Mouse (Mus musculus) kidney, adult 2 months (tissue): ENCODE results near the gene Vax1. TPM values are rescaled to one million over a fixed set of nuclear protein-coding genes. Genes with fewer than 3 reads are reported as not detected.

Experiments
- DNase-seq: peaks from one replicate; pipeline ENCODE4 v3.0.0; 2021
- H3K27ac ChIP-seq: fragments of 200-500 bp; 2 replicates; pipeline ENCODE4 v1.5.1; 2012; ENCODE audit warnings: low read depth, low read length, control low read depth, inconsistent platforms; ENCODE audit not compliant: insufficient read depth
- H3K27me3 ChIP-seq: fragments of 200-500 bp; replicated peaks from 2 replicates; pipeline ENCODE4 v1.6.1; 2012; ENCODE audit warnings: mild to moderate bottlenecking, moderate library complexity, low read length, inconsistent platforms; ENCODE audit not compliant: control insufficient read depth, insufficient read depth
- H3K36me3 ChIP-seq: fragments of 200-500 bp; 2 replicates; pipeline ENCODE4 v1.6.1; 2012; ENCODE audit warnings: mild to moderate bottlenecking, moderate library complexity, low read length, inconsistent platforms; ENCODE audit not compliant: control insufficient read depth, insufficient read depth
- H3K4me1 ChIP-seq: fragments of 200-500 bp; 2 replicates; pipeline ENCODE4 v1.6.1; 2011; ENCODE audit warnings: low read length; ENCODE audit not compliant: control insufficient read depth, insufficient read depth
- H3K4me3 ChIP-seq: fragments of 200-500 bp; 2 replicates; pipeline ENCODE4 v1.5.1; 2011; ENCODE audit warnings: mild to moderate bottlenecking, low read depth, low read length, control low read depth; ENCODE audit not compliant: insufficient read depth
- CTCF ChIP-seq: fragments of 200-500 bp; conservative IDR thresholded peaks from 2 replicates; pipeline ENCODE4 v1.5.1; 2011; ENCODE audit warnings: low read depth, mild to moderate bottlenecking, control low read depth, low read length, moderate library complexity, mixed read lengths; ENCODE audit not compliant: insufficient read depth, insufficient read length
- POLR2A ChIP-seq: fragments of 200-500 bp; IDR thresholded peaks from one replicate; pipeline ENCODE4 v1.6.1; 2011; ENCODE audit warnings: low read depth, low read length, control low read depth
- WGBS: fragments of 180-500 bp; shearing (Covaris S2); methylation state at CpG from one replicate; pipeline ENCODE4 v1.1.7; 2018; 5-methylcytosine and 5-hydroxymethylcytosine counted together
- polyA plus RNA-seq: library from polyadenylated mRNA; depleted of rRNA; stranded (reverse); fragments of >200 nt; gene quantifications from 2 replicates; pipeline ENCODE4 v1.2.3, GENCODE M21; 2012

Gene Vax1
- polyA plus RNA-seq, 1 experiment: not detected

DNA sequence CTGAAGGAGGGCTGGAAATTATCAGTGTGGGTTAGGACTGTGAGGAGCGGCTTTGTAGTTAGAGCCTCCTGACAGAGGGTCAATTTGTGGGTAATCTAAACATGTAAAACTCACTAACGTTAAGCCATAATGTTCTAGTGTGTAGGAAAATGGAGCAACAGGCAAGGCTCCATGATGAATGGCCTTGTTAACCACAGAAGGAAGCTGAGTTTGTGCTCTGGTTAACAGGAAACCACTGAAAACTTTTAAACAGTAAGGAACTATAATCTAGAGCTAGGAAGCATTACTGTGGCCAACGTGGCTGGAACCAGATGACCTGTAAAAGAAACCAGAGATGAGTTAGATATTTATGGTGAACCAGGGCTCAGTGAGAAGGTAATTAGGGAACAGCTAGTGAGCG, 13.2 kb downstream of the Vax1 start:
- WGBS: 60% methylated on average over 4 of the region's 4 CpGs
- DNase-seq: no peak
- Histone ChIP-seq H3K27ac (no peak overlapping the region), H3K36me3 (no peaks in the 10 kb centered on the region), H3K4me1 (no peaks in the 10 kb centered on the region), H3K4me3 (no peak overlapping the region), H3K27me3 (peaks cover 1% of the 10 kb centered on the region)
- TF ChIP-seq POLR2A: no peak
- no peak for TF ChIP-seq CTCF

- Histone ChIP-seq H3K36me3 (no peaks in the 10 kb centered on the region), H3K27ac (no peak overlapping the region), H3K4me3 (no peak overlapping the region), H3K27me3 (peaks cover 1% of the 10 kb centered on the region), H3K4me1 (no peaks in the 10 kb centered on the region)
- 86% methylated on average over 2 of the region's 2 CpGs for WGBS
- TF ChIP-seq POLR2A (no peak), CTCF (no peak)
- DNase-seq: no peak
Observed at GRCm38 (mm10) chr19:59154171-59154570, 15.7 kb downstream of the Vax1 start.

DNA sequence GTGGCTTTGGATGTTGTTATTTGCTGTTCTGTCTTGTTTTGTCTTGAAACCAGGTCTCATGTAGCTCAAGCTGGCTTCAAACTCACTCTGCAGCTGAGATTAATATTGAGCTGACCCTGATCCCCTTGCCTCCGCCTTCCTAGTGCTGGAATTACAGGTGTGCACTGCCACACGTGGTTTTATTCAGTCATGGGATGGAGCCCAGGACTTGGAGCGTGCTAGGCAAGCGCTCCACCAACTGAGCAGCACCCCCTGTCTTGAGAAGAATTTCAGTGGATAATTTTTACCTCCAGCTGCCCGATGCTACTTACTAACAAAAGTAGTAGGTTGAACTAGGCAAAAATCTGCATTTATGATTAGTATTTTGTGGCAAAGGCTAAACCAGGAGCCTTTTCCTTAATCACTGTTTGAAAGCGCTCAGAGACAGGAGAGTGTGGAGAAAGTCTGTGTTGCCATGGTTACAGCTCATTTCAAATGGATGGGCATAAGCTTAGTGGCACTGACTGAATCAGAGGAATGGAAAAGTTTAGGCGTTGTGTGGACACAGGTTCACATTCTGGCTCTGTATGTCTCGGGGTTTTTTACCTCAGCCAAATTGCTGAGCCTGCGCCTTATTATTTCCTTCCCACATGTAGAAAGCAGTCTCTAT, 24.2 kb downstream of the Vax1 start:
- H3K4me3 ChIP-seq: no peak overlapping the region
- 68% methylated on average over 9 of the region's 9 CpGs for WGBS
- H3K27me3 ChIP-seq: no peaks in the 10 kb centered on the region
- DNase-seq: no peak
- no peak overlapping the region for H3K27ac ChIP-seq
- H3K4me1 ChIP-seq: no peaks in the 10 kb centered on the region
- no peaks in the 10 kb centered on the region for H3K36me3 ChIP-seq
- TF ChIP-seq POLR2A (no peak), CTCF (no peak)

DNA sequence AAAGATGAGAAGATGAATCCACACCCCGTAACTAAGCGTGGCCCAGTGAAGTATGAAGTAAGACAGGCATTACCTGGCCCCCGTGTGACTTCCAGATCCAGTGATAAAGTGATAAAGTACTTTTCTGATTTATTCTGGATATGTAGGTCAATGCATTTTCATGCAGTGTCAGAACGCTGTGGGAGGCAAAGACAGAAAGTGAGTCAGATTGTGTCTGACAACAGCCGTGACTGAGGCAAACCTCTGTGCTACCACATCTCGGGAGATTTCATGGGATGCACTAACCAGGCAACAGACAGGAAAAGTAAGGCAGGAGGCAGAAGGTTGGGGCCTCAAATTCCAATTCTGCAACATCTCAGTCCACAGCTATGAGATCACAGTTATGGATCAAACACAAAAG, 24.8 kb downstream of the Vax1 start:
- no peak for DNase-seq
- Histone ChIP-seq H3K36me3 (no peaks in the 10 kb centered on the region), H3K4me3 (no peak overlapping the region), H3K4me1 (no peaks in the 10 kb centered on the region), H3K27ac (no peak overlapping the region), H3K27me3 (no peaks in the 10 kb centered on the region)
- TF ChIP-seq CTCF (no peak), POLR2A (no peak)
- WGBS: 69% methylated on average over 6 of the region's 6 CpGs

- no peaks in the 10 kb centered on the region for H3K4me1 ChIP-seq
- WGBS: 50% methylated on average over 4 of the region's 4 CpGs
- DNase-seq: no peak
- H3K4me3 ChIP-seq: no peak overlapping the region
- no peaks in the 10 kb centered on the region for H3K27me3 ChIP-seq
- no peak overlapping the region for H3K27ac ChIP-seq
- no peaks in the 10 kb centered on the region for H3K36me3 ChIP-seq
- TF ChIP-seq POLR2A: no peak
- TF ChIP-seq CTCF: no peak
Observed at GRCm38 (mm10) chr19:59142206-59142605, 27.6 kb downstream of the Vax1 start.

- H3K27me3 ChIP-seq: no peaks in the 10 kb centered on the region
- H3K36me3 ChIP-seq: no peaks in the 10 kb centered on the region
- 64% methylated on average over 8 of the region's 8 CpGs for WGBS
- no peak for DNase-seq
- no peak overlapping the region for H3K27ac ChIP-seq
- H3K4me3 ChIP-seq: no peak overlapping the region
- no peaks in the 10 kb centered on the region for H3K4me1 ChIP-seq
- no peak for TF ChIP-seq POLR2A
Observed at GRCm38 (mm10) chr19:59135387-59135786, 34.5 kb downstream of the Vax1 start.

GRCm38 (mm10) chr19:59134916-59135315, 34.9 kb downstream of the Vax1 start:
- no peak for TF ChIP-seq POLR2A
- TF ChIP-seq CTCF: no peak
- no peaks in the 10 kb centered on the region for H3K27me3 ChIP-seq
- no peaks in the 10 kb centered on the region for H3K36me3 ChIP-seq
- no peak for DNase-seq
- no peak overlapping the region for H3K4me3 ChIP-seq
- no peak overlapping the region for H3K27ac ChIP-seq
- no peaks in the 10 kb centered on the region for H3K4me1 ChIP-seq
- 53% methylated on average over 2 of the region's 2 CpGs for WGBS
